Mouse (Mus musculus): ENCODE results near the gene Il31.

DNA sequence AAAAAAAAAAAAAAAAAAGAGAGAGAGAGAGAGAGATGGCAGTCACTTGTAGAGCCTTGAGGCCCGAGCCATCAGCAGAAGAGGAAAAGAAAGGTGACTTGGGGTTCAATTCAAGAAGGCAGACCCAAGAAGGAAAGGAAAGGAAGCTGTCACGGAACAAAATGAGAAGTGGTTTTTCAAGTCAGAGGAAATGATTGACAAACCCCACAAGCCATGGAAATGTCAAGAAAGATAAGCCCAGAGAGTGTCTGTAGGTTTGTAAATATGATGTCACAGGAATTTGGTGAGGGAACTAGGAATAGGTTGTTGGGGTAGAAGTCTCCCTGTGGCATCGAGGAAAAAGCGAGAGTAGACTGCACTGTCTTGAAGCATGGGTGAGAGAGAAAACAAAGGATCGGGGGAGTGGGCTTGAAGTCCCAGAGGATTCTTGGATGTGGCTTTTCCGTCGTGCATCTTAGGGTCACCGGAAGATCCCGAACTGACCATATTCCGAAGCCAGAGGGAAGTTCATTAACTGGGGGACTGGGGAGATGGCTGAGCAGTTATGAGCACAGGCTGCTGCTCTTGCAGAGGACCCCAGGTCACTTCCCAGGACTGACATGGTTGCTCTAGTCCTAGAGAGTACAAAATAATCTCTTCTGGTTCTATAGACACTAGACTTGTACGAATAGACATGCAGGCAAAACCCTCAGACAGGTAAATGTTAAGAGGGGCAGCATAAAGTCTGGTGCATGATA is 1.5 kb downstream of the Il31 start:
- TF ChIP-seq POLR2A (IDR thresholded peaks at IDR 0.05; ENCODE audit: control insufficient read depth, extremely low read depth, insufficient read depth, low read length, poor library complexity) = no peak
- TF ChIP-seq CTCF (IDR thresholded peaks at IDR 0.05; ENCODE audit: borderline replicate concordance, control insufficient read depth, extremely low read depth, insufficient read depth, low read length, poor library complexity) = no peak
